Mouse (Mus musculus) cerebellum, adult 2 months (tissue): ENCODE results near the gene Rassf2.

Source experiments
- CTCF ChIP-seq: fragments of 200-500 bp; IDR thresholded peaks from 2 replicates; pipeline ENCODE4 v1.5.1; 2011; ENCODE audit warnings: low read depth, mild to moderate bottlenecking, control low read depth, low read length, moderate library complexity, borderline replicate concordance; ENCODE audit not compliant: insufficient read depth
- POLR2A ChIP-seq: fragments of 200-500 bp; IDR thresholded peaks from 2 replicates; pipeline ENCODE4 v1.6.1; 2011; ENCODE audit warnings: low read length, control low read depth, borderline replicate concordance; ENCODE audit not compliant: insufficient read depth

- TF ChIP-seq CTCF (no peak), POLR2A (no peak)
Observed at GRCm38 (mm10) chr2:132030418-132031363, 633 bp upstream of the Rassf2 start.
